Mouse (Mus musculus) midbrain, postnatal 0 days (tissue): ENCODE results near the gene Syt15. TPM values are rescaled to one million over a fixed set of nuclear protein-coding genes. Genes with fewer than 3 reads are reported as not detected.

Experiments used
- ATAC-seq: fragments of 200-750 bp; cut with Nextera tagmentation; 2 replicates; pipeline ENCODE4 v1.8.0; 2017; ENCODE audit warnings: moderate number of reproducible peaks, mild to moderate bottlenecking, moderate TSS enrichment, moderate library complexity; ENCODE audit not compliant: low FRiP score
- DNase-seq: peaks from one replicate; pipeline ENCODE4 v3.0.0-alpha.2; 2015; ENCODE audit warnings: low spot score
- H3K27ac ChIP-seq: fragments of 300-500 bp; sonication (generic); 2 replicates; pipeline ENCODE4 v1.5.1; 2014; ENCODE audit warnings: low read depth, mild to moderate bottlenecking, low read length, mixed read lengths
- H3K27me3 ChIP-seq: fragments of 300-500 bp; sonication (generic); 2 replicates; pipeline ENCODE4 v1.6.1; 2014; ENCODE audit warnings: low read length, control low read depth, mixed read lengths; ENCODE audit not compliant: insufficient read depth
- H3K36me3 ChIP-seq: fragments of 300-500 bp; sonication (generic); 2 replicates; pipeline ENCODE4 v1.6.1; 2014; ENCODE audit warnings: low read length, control low read depth, mixed read lengths; ENCODE audit not compliant: insufficient read depth
- H3K4me1 ChIP-seq: fragments of 300-500 bp; sonication (generic); 2 replicates; pipeline ENCODE4 v1.6.1; 2014; ENCODE audit warnings: mild to moderate bottlenecking, control low read depth, antibody characterized with exemption, low read length, mixed read lengths; ENCODE audit not compliant: insufficient read depth
- H3K4me2 ChIP-seq: fragments of 300-500 bp; sonication (generic); 2 replicates; pipeline ENCODE4 v1.6.1; 2014; ENCODE audit warnings: low read depth, mild to moderate bottlenecking, low read length, mixed read lengths; ENCODE audit not compliant: poor library complexity, severe bottlenecking
- H3K4me3 ChIP-seq: fragments of 300-500 bp; sonication (generic); 2 replicates; pipeline ENCODE4 v1.5.1; 2014; ENCODE audit warnings: low read depth, mild to moderate bottlenecking, low read length, moderate library complexity
- H3K9ac ChIP-seq: fragments of 300-500 bp; sonication (generic); replicated peaks from 2 replicates; pipeline ENCODE4 v1.6.1; 2014; ENCODE audit warnings: mild to moderate bottlenecking, low read length, moderate library complexity, mixed read lengths; ENCODE audit not compliant: poor library complexity, severe bottlenecking
- H3K9me3 ChIP-seq: fragments of 300-500 bp; sonication (generic); 2 replicates; pipeline ENCODE4 v1.6.1; 2016; ENCODE audit warnings: low read length, control low read depth
- CTCF ChIP-seq: IDR thresholded peaks from 2 replicates; pipeline ENCODE4 v1.5.1; 2016; ENCODE audit warnings: antibody characterized with exemption, mild to moderate bottlenecking
- WGBS: fragments of 180-500 bp; shearing (Covaris S2); extraction: QIAGEN DNeasy Blood & Tissue Kit; methylation state at CpG from one replicate; pipeline ENCODE4 v1.1.7; 2014; 5-methylcytosine and 5-hydroxymethylcytosine counted together
- polyA plus RNA-seq: library from polyadenylated mRNA; unstranded; fragments of >200 nt; fragmentation: Nextera tagmentation; extraction: Ambion mirVana; gene quantifications from 2 replicates; pipeline ENCODE4 v1.2.1, GENCODE M21; 2015
- total RNA-seq: library from RNA; depleted of rRNA; stranded (reverse); fragments of >200 nt; gene quantifications from 2 replicates; pipeline ENCODE4 v1.2.3, GENCODE M21; 2014; rRNA removed

Syt15 gene
- total RNA-seq (2.1 and 2.6 TPM in 2 replicates), polyA plus RNA-seq (0.80 and 0.96 TPM in 2 replicates)

GRCm38 (mm10) chr14:34219295-34219694, at the start of gene Syt15:
Gene Syt15, plus strand, starts transcription at chr14:34219595.
- no peak for TF ChIP-seq CTCF
- peak within 1 kb of the TSS; percentile 50 for H3K4me2 ChIP-seq
- H3K36me3 ChIP-seq: no peaks in the 10 kb centered on the region
- DNase-seq (no peak), ATAC-seq (no peak)
- WGBS: 84% methylated on average over 6 of the region's 6 CpGs
- H3K9ac ChIP-seq: no peak within 1 kb of the TSS
- H3K27ac ChIP-seq: no peak within 1 kb of the TSS
- H3K27me3 ChIP-seq: peaks cover 13% of the 10 kb centered on the region; the same call in 1 of the 2 replicates
- peak within 1 kb of the TSS; percentile 21 for H3K4me3 ChIP-seq
- no peaks in the 10 kb centered on the region for H3K9me3 ChIP-seq
- H3K4me1 ChIP-seq: no peaks in the 10 kb centered on the region

- H3K27ac ChIP-seq: no peak overlapping the region
- TF ChIP-seq CTCF: no peak
- H3K27me3 ChIP-seq: no peaks in the 10 kb centered on the region
- H3K36me3 ChIP-seq: no peaks in the 10 kb centered on the region
- ATAC-seq (no peak), DNase-seq (no peak)
- WGBS: 94% methylated on average over 3 of the region's 3 CpGs
- no peaks in the 10 kb centered on the region for H3K4me1 ChIP-seq
- H3K9ac ChIP-seq: no peak overlapping the region
- H3K4me3 ChIP-seq: no peak overlapping the region
- H3K9me3 ChIP-seq: no peaks in the 10 kb centered on the region
- H3K4me2 ChIP-seq: no peak overlapping the region
These were observed 48.3 kb upstream of the Syt15 start for GRCm38 (mm10) chr14:34171107-34171506.

GRCm38 (mm10) chr14:34179351-34179750, 40.0 kb upstream of the Syt15 start:
- H3K4me1 ChIP-seq: no peaks in the 10 kb centered on the region
- no peaks in the 10 kb centered on the region for H3K27me3 ChIP-seq
- TF ChIP-seq CTCF: no peak
- WGBS: 93% methylated on average over 3 of the region's 3 CpGs
- H3K4me3 ChIP-seq: no peak overlapping the region
- H3K27ac ChIP-seq: no peak overlapping the region
- DNase-seq: no peak
- no peak overlapping the region for H3K9ac ChIP-seq
- H3K4me2 ChIP-seq: no peak overlapping the region
- no peaks in the 10 kb centered on the region for H3K36me3 ChIP-seq
- ATAC-seq: no peak
- H3K9me3 ChIP-seq: no peaks in the 10 kb centered on the region

GRCm38 (mm10) chr14:34183101-34183500, 36.3 kb upstream of the Syt15 start:
- no peak for TF ChIP-seq CTCF
- no peak for ATAC-seq
- Histone ChIP-seq H3K9ac (no peak overlapping the region), H3K27me3 (no peaks in the 10 kb centered on the region), H3K4me3 (no peak overlapping the region), H3K4me1 (no peaks in the 10 kb centered on the region), H3K9me3 (no peaks in the 10 kb centered on the region), H3K27ac (no peak overlapping the region), H3K36me3 (0 out of 2 replicates have a peak, but pooled peaks cover under 1% of the 10 kb centered on the region), H3K4me2 (no peak overlapping the region)
- no peak for DNase-seq
- WGBS: 81% methylated on average over 1 of the region's 1 CpGs

GRCm38 (mm10) chr14:34188629-34189028, 30.8 kb upstream of the Syt15 start:
- peak; percentile 57 for TF ChIP-seq CTCF

GRCm38 (mm10) chr14:34190361-34190760, 29.0 kb upstream of the Syt15 start:
- Histone ChIP-seq H3K9ac (no peak overlapping the region), H3K4me2 (no peak overlapping the region), H3K27me3 (no peaks in the 10 kb centered on the region), H3K9me3 (no peaks in the 10 kb centered on the region), H3K4me1 (no peaks in the 10 kb centered on the region), H3K27ac (no peak overlapping the region), H3K4me3 (no peak overlapping the region), H3K36me3 (peaks cover 35% of the 10 kb centered on the region)
- no peak for DNase-seq
- ATAC-seq: no peak
- 78% methylated on average over 7 of the region's 7 CpGs for WGBS
- no peak for TF ChIP-seq CTCF

More at GRCm38 (mm10) chr14:34188629-34189028, 30.8 kb upstream of the Syt15 start:
- DNase-seq (peak; percentile 19), ATAC-seq (no peak)
- peaks cover 18% of the 10 kb centered on the region for H3K36me3 ChIP-seq
- H3K9ac ChIP-seq: no peak overlapping the region
- no peaks in the 10 kb centered on the region for H3K27me3 ChIP-seq
- H3K4me1 ChIP-seq: no peaks in the 10 kb centered on the region
- H3K9me3 ChIP-seq: no peaks in the 10 kb centered on the region
- 71% methylated on average over 5 of the region's 5 CpGs for WGBS
- H3K4me3 ChIP-seq: no peak overlapping the region
- H3K27ac ChIP-seq: no peak overlapping the region
- H3K4me2 ChIP-seq: no peak overlapping the region
